Mouse (Mus musculus) MEL (cell line): ENCODE measurements around the gene Mef2d. TPM values are rescaled to one million over a fixed set of nuclear protein-coding genes. Genes with fewer than 3 reads are reported as not detected.

ENCODE experiments used
- DNase-seq: peaks from one replicate; pipeline ENCODE4 v3.0.0; 2011; ENCODE audit warnings: low read depth, low spot score
- H3K27ac ChIP-seq: 2 replicates; pipeline ENCODE4 v1.5.1; 2012; ENCODE audit warnings: low read depth, mild to moderate bottlenecking, control low read depth, low read length, moderate library complexity; ENCODE audit not compliant: control insufficient read depth
- H3K27me3 ChIP-seq, 2 experiments: fragments of 150-350 bp in 1 of 2; sonication (generic) in 1 of 2; 2 replicates each; pipeline ENCODE4 v1.6.1; 2012; ENCODE audit warnings: low read length in 2 of 2, mild to moderate bottlenecking in 2 of 2, improper control_type of control experiment in 1 of 2, moderate library complexity in 1 of 2; ENCODE audit not compliant: insufficient read depth in 2 of 2, control insufficient read depth in 1 of 2
- H3K36me3 ChIP-seq, 2 experiments: 2 replicates each; pipeline ENCODE4 v1.6.1; 2012 to 2014; ENCODE audit warnings: low read length in 2 of 2, improper control_type of control experiment in 1 of 2, inconsistent platforms in 1 of 2, mild to moderate bottlenecking in 1 of 2; ENCODE audit not compliant: insufficient read depth in 2 of 2, control insufficient read depth in 1 of 2
- H3K4me1 ChIP-seq, 2 experiments: fragments of 150-350 bp in 1 of 2; sonication (generic) in 1 of 2; 2 replicates each; pipeline ENCODE4 v1.6.1; 2012; ENCODE audit warnings: low read length in 2 of 2, improper control_type of control experiment in 1 of 2, mild to moderate bottlenecking in 1 of 2; ENCODE audit not compliant: insufficient read depth in 2 of 2, control insufficient read depth in 1 of 2
- H3K4me3 ChIP-seq, 2 experiments: fragments of 150-350 bp in 1 of 2; sonication (generic) in 1 of 2; 2 replicates each; pipeline ENCODE4 v1.5.1; 2012; ENCODE audit warnings: low read depth in 2 of 2, low read length in 2 of 2, mild to moderate bottlenecking in 2 of 2, moderate library complexity in 2 of 2, control low read depth in 1 of 2, improper control_type of control experiment in 1 of 2; ENCODE audit not compliant: control insufficient read depth in 1 of 2, insufficient read depth in 1 of 2
- H3K79me2 ChIP-seq: 2 replicates; pipeline ENCODE4 v1.6.1; 2012; ENCODE audit warnings: mild to moderate bottlenecking, low read length, moderate library complexity; ENCODE audit not compliant: control insufficient read depth, poor library complexity, insufficient read depth
- H3K9ac ChIP-seq: 2 replicates; pipeline ENCODE4 v1.6.1; 2012; ENCODE audit warnings: low read depth, mild to moderate bottlenecking, control low read depth, low read length, moderate library complexity; ENCODE audit not compliant: control insufficient read depth, poor library complexity, severe bottlenecking
- H3K9me3 ChIP-seq: fragments of 150-350 bp; sonication (generic); replicated peaks from 2 replicates; pipeline ENCODE4 v1.6.1; 2012; ENCODE audit warnings: mild to moderate bottlenecking, low read length, improper control_type of control experiment, moderate library complexity; ENCODE audit not compliant: insufficient read depth
- BHLHE40 ChIP-seq: IDR thresholded peaks from 2 replicates; pipeline ENCODE4 v1.6.1; 2012; ENCODE audit warnings: low read depth, mild to moderate bottlenecking, inconsistent platforms, low read length, improper control_type of control experiment, borderline replicate concordance
- CHD1 ChIP-seq: IDR thresholded peaks from 2 replicates; pipeline ENCODE4 v1.6.1; 2012; ENCODE audit warnings: low read depth, mild to moderate bottlenecking, inconsistent platforms, low read length, improper control_type of control experiment
- CHD2 ChIP-seq: IDR thresholded peaks from 2 replicates; pipeline ENCODE4 v1.6.1; 2011; ENCODE audit warnings: low read length, improper control_type of control experiment
- EP300 ChIP-seq, 2 experiments: IDR thresholded peaks; 2 replicates each; pipeline ENCODE4 v1.6.1; 2011; ENCODE audit warnings: improper control_type of control experiment in 2 of 2, low read length in 2 of 2, low read depth in 1 of 2, mild to moderate bottlenecking in 1 of 2
- GATA1 ChIP-seq: IDR thresholded peaks from 2 replicates; pipeline ENCODE4 v1.6.1; 2011; ENCODE audit warnings: low read depth, low read length, improper control_type of control experiment
- HCFC1 ChIP-seq: IDR thresholded peaks from 2 replicates; pipeline ENCODE4 v1.6.1; 2012; ENCODE audit warnings: low read depth, mild to moderate bottlenecking, inconsistent platforms, low read length, improper control_type of control experiment, moderate library complexity
- JUND ChIP-seq: IDR thresholded peaks from 2 replicates; pipeline ENCODE4 v1.6.1; 2011; ENCODE audit warnings: low read depth, mild to moderate bottlenecking, improper control_type of control experiment, low read length
- KAT2A ChIP-seq: conservative IDR thresholded peaks from 2 replicates; pipeline ENCODE4 v1.6.1; 2012; ENCODE audit warnings: low read depth, low read length, improper control_type of control experiment, inconsistent platforms
- MAX ChIP-seq: IDR thresholded peaks from 2 replicates; pipeline ENCODE4 v1.6.1; 2011; ENCODE audit warnings: low read length, improper control_type of control experiment
- MAZ ChIP-seq: IDR thresholded peaks from 2 replicates; pipeline ENCODE4 v1.6.1; 2012; ENCODE audit warnings: low read depth, mild to moderate bottlenecking, inconsistent platforms, low read length, improper control_type of control experiment
- MEF2A ChIP-seq: IDR thresholded peaks from 2 replicates; pipeline ENCODE4 v1.6.1; 2014; ENCODE audit warnings: low read depth, mild to moderate bottlenecking, inconsistent platforms, low read length, improper control_type of control experiment; ENCODE audit not compliant: poor library complexity, insufficient replicate concordance, severe bottlenecking; ENCODE audit errors: extremely low read depth
- MYB ChIP-seq: IDR thresholded peaks from 2 replicates; pipeline ENCODE4 v1.6.1; 2011; ENCODE audit warnings: mild to moderate bottlenecking, low read depth, low read length, improper control_type of control experiment
- NELFE ChIP-seq: IDR thresholded peaks from 2 replicates; pipeline ENCODE4 v1.6.1; 2011; ENCODE audit warnings: low read depth, low read length, improper control_type of control experiment
- NRF1 ChIP-seq: IDR thresholded peaks from 2 replicates; pipeline ENCODE4 v1.6.1; 2014; ENCODE audit warnings: low read depth, mild to moderate bottlenecking, inconsistent platforms, low read length, improper control_type of control experiment, moderate library complexity; ENCODE audit not compliant: poor library complexity, insufficient read depth, severe bottlenecking
- POLR2A ChIP-seq, 2 experiments: IDR thresholded peaks; 2 replicates each; pipeline ENCODE4 v1.6.1; 2011 to 2012; ENCODE audit warnings: low read length in 2 of 2, mild to moderate bottlenecking in 2 of 2, control low read depth in 1 of 2, improper control_type of control experiment in 1 of 2, low read depth in 1 of 2, moderate library complexity in 1 of 2; ENCODE audit not compliant: control insufficient read depth in 1 of 2, insufficient read depth in 1 of 2, poor library complexity in 1 of 2
- POLR2AphosphoS2 ChIP-seq: IDR thresholded peaks from 2 replicates; pipeline ENCODE4 v1.6.1; 2011; ENCODE audit warnings: low read length, improper control_type of control experiment
- RAD21 ChIP-seq: IDR thresholded peaks from 2 replicates; pipeline ENCODE4 v1.6.1; 2011; ENCODE audit warnings: mild to moderate bottlenecking, low read depth, low read length, improper control_type of control experiment
- RCOR1 ChIP-seq: IDR thresholded peaks from 2 replicates; pipeline ENCODE4 v1.6.1; 2012; ENCODE audit warnings: low read depth, mild to moderate bottlenecking, inconsistent platforms, low read length, improper control_type of control experiment
- SMC3 ChIP-seq: IDR thresholded peaks from 2 replicates; pipeline ENCODE4 v1.6.1; 2011; ENCODE audit warnings: low read depth, low read length, improper control_type of control experiment
- TAL1 ChIP-seq: IDR thresholded peaks from 2 replicates; pipeline ENCODE4 v1.6.1; 2012; ENCODE audit warnings: mild to moderate bottlenecking, inconsistent platforms, low read length, moderate library complexity, mixed read lengths
- TBP ChIP-seq: IDR thresholded peaks from 2 replicates; pipeline ENCODE4 v1.8.0; 2011; ENCODE audit warnings: low read depth, low read length, improper control_type of control experiment
- TCF12 ChIP-seq: IDR thresholded peaks from 2 replicates; pipeline ENCODE4 v1.6.1; 2014; ENCODE audit warnings: low read depth, mild to moderate bottlenecking, inconsistent platforms, low read length, improper control_type of control experiment, moderate library complexity
- UBTF ChIP-seq: IDR thresholded peaks from 2 replicates; pipeline ENCODE4 v1.6.1; 2012; ENCODE audit warnings: low read depth, mild to moderate bottlenecking, inconsistent platforms, low read length, improper control_type of control experiment, moderate library complexity, borderline replicate concordance; ENCODE audit not compliant: insufficient read depth
- USF1 ChIP-seq: IDR thresholded peaks from 2 replicates; pipeline ENCODE4 v1.6.1; 2014; ENCODE audit warnings: low read depth, mild to moderate bottlenecking, inconsistent platforms, low read length, improper control_type of control experiment, moderate library complexity
- ZKSCAN1 ChIP-seq: IDR thresholded peaks from 2 replicates; pipeline ENCODE4 v1.6.1; 2012; ENCODE audit warnings: low read depth, mild to moderate bottlenecking, inconsistent platforms, low read length, improper control_type of control experiment, moderate library complexity
- ZNF384 ChIP-seq: IDR thresholded peaks from 2 replicates; pipeline ENCODE4 v1.6.1; 2012; ENCODE audit warnings: low read depth, mild to moderate bottlenecking, inconsistent platforms, low read length, improper control_type of control experiment
- polyA plus RNA-seq, 2 experiments: library from polyadenylated mRNA; stranded (reverse) in 1 of 2; unstranded in 1 of 2; fragments of >175 nt in 1 of 2; fragments of >200 nt in 1 of 2; gene quantifications; 2 replicates each; pipeline versions ENCODE4 v1.2.1 to v1.2.4; 2012; ENCODE audit warnings: low replicate concordance in 2 of 2, low read depth in 1 of 2; ENCODE audit not compliant: insufficient read length in 2 of 2, insufficient read depth in 1 of 2, missing spikeins in 1 of 2
- total RNA-seq: library from RNA; depleted of rRNA; stranded (reverse); fragments of 300-350 nt; gene quantifications from 2 replicates; pipeline ENCODE4 v1.2.3, GENCODE M21; 2012

Gene Mef2d
- total and polyA plus RNA-seq, 3 experiments = 16.9 to 117 (median 71.4) TPM

- TF ChIP-seq NELFE (peak; percentile 74), EP300 (IDR thresholded peaks at IDR 0.05; ENCODE audit: low read depth in 1 of 2, low read length in 2 of 2) (peak; percentile 45 to 47; a peak in 3 of 4 replicates), MEF2A (0 out of 2 replicates have a peak, but pooled peaks have one; percentile 32), POLR2A (IDR thresholded peaks at IDR 0.05; ENCODE audit: control insufficient read depth in 1 of 2, insufficient read depth in 1 of 2, low read depth in 1 of 2, low read length in 2 of 2, poor library complexity in 1 of 2) (peak in 1 of 2 experiments; percentile 91; a peak in 2 of 4 replicates), CHD2 (no peak)
These were observed at the start of gene Mef2d (continued) for GRCm38 (mm10) chr3:88141787-88142523.

- TF ChIP-seq USF1 (no peak), RAD21 (no peak), MYB (no peak), KAT2A (no peak), GATA1 (no peak), MAZ (no peak), CHD2 (no peak), UBTF (no peak), CHD1 (no peak), TBP (no peak), ZKSCAN1 (no peak)
- H3K27ac ChIP-seq = no peak overlapping the region
- H3K36me3 ChIP-seq = peaks cover 0 to 2% of the 10 kb centered on the region in 2 experiments; a peak in 2 of 4 replicates
These were observed 48.0 kb upstream of the Mef2d start for GRCm38 (mm10) chr3:88094126-88094525.

GRCm38 (mm10) chr3:88097666-88098065 is 44.5 kb upstream of the Mef2d start:
- no peak for DNase-seq
- Histone ChIP-seq H3K79me2 (no peaks in the 10 kb centered on the region), H3K9me3 (no peaks in the 10 kb centered on the region), H3K4me3 (no peak overlapping the region), H3K36me3 (no peaks in the 10 kb centered on the region), H3K27ac (no peak overlapping the region), H3K9ac (no peak overlapping the region), H3K4me1 (0 out of 4 replicates have a peak, but pooled peaks cover 0 to 6% of the 10 kb centered on the region in 2 experiments), H3K27me3 (no peaks in the 10 kb centered on the region)
- TF ChIP-seq BHLHE40 (no peak), POLR2A (IDR thresholded peaks at IDR 0.05; ENCODE audit: control insufficient read depth in 1 of 2, insufficient read depth in 1 of 2, low read depth in 1 of 2, low read length in 2 of 2, poor library complexity in 1 of 2) (no peak), CHD1 (no peak), TAL1 (no peak), RAD21 (no peak), MAX (no peak), SMC3 (no peak), TCF12 (no peak), NELFE (no peak), ZNF384 (no peak), ZKSCAN1 (no peak), JUND (no peak), GATA1 (no peak), RCOR1 (no peak), NRF1 (no peak), POLR2AphosphoS2 (no peak), EP300 (IDR thresholded peaks at IDR 0.05; ENCODE audit: low read depth in 1 of 2, low read length in 2 of 2) (no peak), HCFC1 (no peak), CHD2 (no peak)

More at GRCm38 (mm10) chr3:88094126-88094525, 48.0 kb upstream of the Mef2d start:
- H3K4me3 ChIP-seq = no peak overlapping the region
- no peaks in the 10 kb centered on the region for H3K79me2 ChIP-seq
- H3K9me3 ChIP-seq = no peaks in the 10 kb centered on the region
- no peak overlapping the region for H3K9ac ChIP-seq
- no peak for DNase-seq
- no peaks in the 10 kb centered on the region for H3K27me3 ChIP-seq
- no peaks in the 10 kb centered on the region for H3K4me1 ChIP-seq
